Mouse (Mus musculus) embryonic facial prominence, embryonic 12.5 days (tissue): Measurements from ENCODE around the gene Ltb4r1. TPM values are rescaled to one million over a fixed set of nuclear protein-coding genes. Genes with fewer than 3 reads are reported as not detected.
A peak's percentile ranks its signal among the peaks of the same experiment; 100 is the strongest.
"Not testable (repeated sequence)": the region's sequence is repeated elsewhere in the genome, so short reads cannot be mapped to it uniquely, and the experiment has no call there.

ENCODE experiments used
- ATAC-seq: fragments of 200-750 bp; cut with Nextera tagmentation; 2 replicates; pipeline ENCODE4 v1.8.0; 2017; ENCODE audit not compliant: insufficient number of reproducible peaks, insufficient read depth, low FRiP score, low TSS enrichment
- H3K27ac ChIP-seq: fragments of 300-500 bp; sonication (generic); 2 replicates; pipeline ENCODE4 v1.5.1; 2016; ENCODE audit warnings: mild to moderate bottlenecking
- H3K27me3 ChIP-seq: fragments of 300-500 bp; sonication (generic); 2 replicates; pipeline ENCODE4 v1.6.1; 2016; ENCODE audit warnings: mild to moderate bottlenecking, moderate library complexity
- H3K36me3 ChIP-seq: fragments of 300-500 bp; sonication (generic); 2 replicates; pipeline ENCODE4 v1.6.1; 2016; ENCODE audit warnings: mild to moderate bottlenecking
- H3K4me1 ChIP-seq: fragments of 300-500 bp; sonication (generic); 2 replicates; pipeline ENCODE4 v1.6.1; 2016
- H3K4me2 ChIP-seq: fragments of 300-500 bp; sonication (generic); replicated peaks from 2 replicates; pipeline ENCODE4 v1.6.1; 2016; ENCODE audit warnings: mild to moderate bottlenecking, moderate library complexity
- H3K4me3 ChIP-seq: fragments of 300-500 bp; sonication (generic); 2 replicates; pipeline ENCODE4 v1.5.1; 2016; ENCODE audit warnings: mild to moderate bottlenecking
- H3K9ac ChIP-seq: fragments of 300-500 bp; sonication (generic); 2 replicates; pipeline ENCODE4 v1.6.1; 2016; ENCODE audit warnings: mild to moderate bottlenecking, moderate library complexity
- H3K9me3 ChIP-seq: fragments of 300-500 bp; sonication (generic); 2 replicates; pipeline ENCODE4 v1.6.1; 2016; ENCODE audit warnings: mild to moderate bottlenecking, moderate library complexity
- WGBS: fragments of 180-500 bp; shearing (Covaris S2); methylation state at CpG from one replicate; pipeline ENCODE4 v1.1.7; 2016; 5-methylcytosine and 5-hydroxymethylcytosine counted together
- polyA plus RNA-seq: library from polyadenylated mRNA; unstranded; fragments of >200 nt; fragmentation: Nextera tagmentation; extraction: Ambion mirVana; gene quantifications from 2 replicates; pipeline ENCODE4 v1.2.1, GENCODE M21; 2016

Ltb4r1 gene
- polyA plus RNA-seq, 1 experiment from 2014 or later: 0.60 TPM

GRCm38 (mm10) chr14:55747051-55747847 is 18.5 kb upstream of the Ltb4r1 start:
- H3K27me3 ChIP-seq: no peaks in the 10 kb centered on the region
- H3K27ac ChIP-seq: no peak overlapping the region
- peak overlapping the region; percentile 98 for H3K4me2 ChIP-seq
- ATAC-seq: no peak
- peak overlapping the region; percentile 97; the same call in 1 of the 2 replicates for H3K4me3 ChIP-seq
- H3K9me3 ChIP-seq: no peaks in the 10 kb centered on the region
- H3K36me3 ChIP-seq: peaks cover 32% of the 10 kb centered on the region
- 83% methylated on average over 10 of the region's 10 CpGs for WGBS
- H3K4me1 ChIP-seq: peaks cover 27% of the 10 kb centered on the region
- H3K9ac ChIP-seq: no peak overlapping the region

- no peak overlapping the region for H3K9ac ChIP-seq
- ATAC-seq: no peak
- no peaks in the 10 kb centered on the region for H3K9me3 ChIP-seq
- H3K27ac ChIP-seq: no peak overlapping the region
- peaks cover 14% of the 10 kb centered on the region for H3K27me3 ChIP-seq
- peaks cover 41% of the 10 kb centered on the region for H3K36me3 ChIP-seq
- 0 out of 2 replicates have a peak, but pooled peaks cover 6% of the 10 kb centered on the region for H3K4me1 ChIP-seq
- H3K4me3 ChIP-seq: no peak overlapping the region
- whole genome bisulfite sequencing: 86% methylated on average over 6 of the region's 6 CpGs
- no peak overlapping the region for H3K4me2 ChIP-seq
Observed at GRCm38 (mm10) chr14:55757566-55757965, 8.2 kb upstream of the Ltb4r1 start.

DNA sequence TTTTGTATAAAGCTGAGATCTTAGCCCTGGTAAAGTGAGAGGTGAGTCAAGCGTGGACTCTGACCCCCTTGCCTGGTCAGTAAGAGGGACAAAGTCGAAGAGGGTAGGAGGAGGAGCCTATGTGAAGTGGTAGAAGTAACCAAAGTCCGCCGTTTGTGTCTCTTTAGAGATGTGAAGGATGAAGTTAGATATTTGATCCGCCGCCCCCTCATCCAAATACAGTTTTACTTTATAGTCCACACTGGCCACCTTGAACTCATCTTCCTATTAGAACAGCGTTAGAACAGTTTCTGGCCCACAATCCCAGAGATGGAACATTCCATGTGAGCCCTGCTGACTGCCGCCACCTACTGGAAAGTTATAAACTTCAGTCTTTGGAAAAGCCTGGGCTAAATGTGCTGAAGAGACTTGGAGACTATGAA is 7.4 kb upstream of the Ltb4r1 start, which contains the start of gene Cideb:
Gene Cideb (minus strand): TSS at position 96 of the 422 bp plus-strand sequence.
- H3K9me3 ChIP-seq: no peaks in the 10 kb centered on the region
- 14% methylated on average over 8 of the region's 8 CpGs for whole genome bisulfite sequencing
- no peak within 1 kb of the TSS for H3K27ac ChIP-seq
- peaks cover 20% of the 10 kb centered on the region for H3K27me3 ChIP-seq
- H3K4me2 ChIP-seq: peak within 1 kb of the TSS; percentile 13; the same call in 1 of the 2 replicates
- 0 out of 2 replicates have a peak, but pooled peaks cover 6% of the 10 kb centered on the region for H3K4me1 ChIP-seq
- H3K9ac ChIP-seq: no peak within 1 kb of the TSS
- H3K36me3 ChIP-seq: peaks cover 33% of the 10 kb centered on the region
- ATAC-seq: no peak
- no peak within 1 kb of the TSS for H3K4me3 ChIP-seq

- Histone ChIP-seq H3K27me3 (peaks cover 29% of the 10 kb centered on the region), H3K4me2 (peak overlapping the region; percentile 37), H3K36me3 (peaks cover 15% of the 10 kb centered on the region), H3K4me3 (peak overlapping the region; percentile 1; the same call in 1 of the 2 replicates)
- not testable (repeated sequence) for H3K9ac ChIP-seq, ATAC-seq, H3K4me1 ChIP-seq, H3K27ac ChIP-seq, H3K9me3 ChIP-seq
- WGBS: 0% methylated on average over 6 of the region's 6 CpGs
Observed at GRCm38 (mm10) chr14:55760156-55760555, 5.6 kb upstream of the Ltb4r1 start.

- Histone ChIP-seq H3K4me2 (peak within 1 kb of the TSS; percentile 95), H3K4me3 (peak within 1 kb of the TSS; percentile 56), H3K27ac (no peak within 1 kb of the TSS), H3K27me3 (peaks cover 35% of the 10 kb centered on the region), H3K9ac (peak within 1 kb of the TSS; percentile 67), H3K9me3 (no peaks in the 10 kb centered on the region), H3K36me3 (peaks cover 5% of the 10 kb centered on the region; the same call in 1 of the 2 replicates), H3K4me1 (0 out of 2 replicates have a peak, but pooled peaks cover 6% of the 10 kb centered on the region)
- 73% methylated on average over 6 of the region's 6 CpGs for WGBS
- no peak for ATAC-seq
Observed at GRCm38 (mm10) chr14:55761163-55761562, 4.6 kb upstream of the Ltb4r1 start, which contains the start of gene Ltb4r2. TSS of gene Ltb4r2 (plus strand) at chr14:55761428.

GRCm38 (mm10) chr14:55762001-55762821 is 3.6 kb upstream of the Ltb4r1 start:
- Histone ChIP-seq H3K9me3 (no peaks in the 10 kb centered on the region), H3K27ac (no peak overlapping the region), H3K36me3 (no peaks in the 10 kb centered on the region), H3K4me3 (peak overlapping the region; percentile 56), H3K4me2 (peak overlapping the region; percentile 95), H3K4me1 (0 out of 2 replicates have a peak, but pooled peaks cover 6% of the 10 kb centered on the region), H3K9ac (peak overlapping the region; percentile 67), H3K27me3 (peaks cover 43% of the 10 kb centered on the region)
- peak; percentile 58 for ATAC-seq
- 1% methylated on average over 77 of the region's 77 CpGs for WGBS

- H3K36me3 ChIP-seq: no peaks in the 10 kb centered on the region
- no peak for ATAC-seq
- no peaks in the 10 kb centered on the region for H3K9me3 ChIP-seq
- H3K27me3 ChIP-seq: peaks cover 53% of the 10 kb centered on the region
- no peak overlapping the region for H3K27ac ChIP-seq
- no peak overlapping the region for H3K9ac ChIP-seq
- no peak overlapping the region for H3K4me3 ChIP-seq
- H3K4me1 ChIP-seq: peaks cover 12% of the 10 kb centered on the region
- 0 out of 2 replicates have a peak overlapping the region, but pooled peaks have one; percentile 95 for H3K4me2 ChIP-seq
- WGBS: 62% methylated on average over 7 of the region's 7 CpGs
Observed at GRCm38 (mm10) chr14:55763166-55763565, 2.6 kb upstream of the Ltb4r1 start.

GRCm38 (mm10) chr14:55767519-55768414 is 2.0 kb downstream of the Ltb4r1 start:
- Histone ChIP-seq H3K4me1 (peaks cover 8% of the 10 kb centered on the region), H3K4me2 (peak overlapping the region; percentile 79), H3K27me3 (peaks cover 60% of the 10 kb centered on the region), H3K36me3 (no peaks in the 10 kb centered on the region), H3K27ac (no peak overlapping the region), H3K4me3 (peak overlapping the region; percentile 37), H3K9ac (peak overlapping the region; percentile 52), H3K9me3 (no peaks in the 10 kb centered on the region)
- ATAC-seq: no peak
- 12% methylated on average over 52 of the region's 52 CpGs for WGBS

GRCm38 (mm10) chr14:55768555-55768954 is 2.8 kb downstream of the Ltb4r1 start:
- H3K9ac ChIP-seq: no peak overlapping the region
- H3K9me3 ChIP-seq: no peaks in the 10 kb centered on the region
- H3K36me3 ChIP-seq: no peaks in the 10 kb centered on the region
- ATAC-seq: no peak
- WGBS: 88% methylated on average over 6 of the region's 6 CpGs
- no peak overlapping the region for H3K27ac ChIP-seq
- H3K4me1 ChIP-seq: peaks cover 8% of the 10 kb centered on the region
- no peak overlapping the region for H3K4me2 ChIP-seq
- no peak overlapping the region for H3K4me3 ChIP-seq
- H3K27me3 ChIP-seq: peaks cover 53% of the 10 kb centered on the region

GRCm38 (mm10) chr14:55769087-55769703 is 3.4 kb downstream of the Ltb4r1 start:
- H3K9ac ChIP-seq: no peak overlapping the region
- H3K27me3 ChIP-seq: peaks cover 50% of the 10 kb centered on the region
- no peaks in the 10 kb centered on the region for H3K9me3 ChIP-seq
- ATAC-seq: no peak
- no peaks in the 10 kb centered on the region for H3K36me3 ChIP-seq
- H3K27ac ChIP-seq: no peak overlapping the region
- no peak overlapping the region for H3K4me3 ChIP-seq
- H3K4me2 ChIP-seq: no peak overlapping the region
- 76% methylated on average over 16 of the region's 16 CpGs for WGBS
- peaks cover 8% of the 10 kb centered on the region for H3K4me1 ChIP-seq
